Mouse (Mus musculus) testis, adult 2 months (tissue): ENCODE measurements around the gene Serpina6.

Experiments
- CTCF ChIP-seq: fragments of 200-500 bp; IDR thresholded peaks from 2 replicates; pipeline ENCODE4 v1.5.1; 2012; ENCODE audit warnings: low read depth, mild to moderate bottlenecking, inconsistent platforms, low read length, moderate library complexity; ENCODE audit not compliant: control insufficient read depth, insufficient read depth, insufficient replicate concordance
- POLR2A ChIP-seq: fragments of 200-500 bp; IDR thresholded peaks from 2 replicates; pipeline ENCODE4 v1.6.1; 2012; ENCODE audit warnings: low read depth, mild to moderate bottlenecking, inconsistent platforms, low read length, moderate library complexity; ENCODE audit not compliant: control insufficient read depth

- TF ChIP-seq CTCF (no peak), POLR2A (no peak)
Measured at GRCm38 (mm10) chr12:103660076-103660475, 3.1 kb upstream of the Serpina6 start.
